Mouse (Mus musculus) cerebellum, adult 2 months (tissue): Measurements from ENCODE around the gene Lin37.

Source experiments
- CTCF ChIP-seq: fragments of 200-500 bp; IDR thresholded peaks from 2 replicates; pipeline ENCODE4 v1.5.1; 2011; ENCODE audit warnings: low read depth, mild to moderate bottlenecking, control low read depth, low read length, moderate library complexity, borderline replicate concordance; ENCODE audit not compliant: insufficient read depth
- POLR2A ChIP-seq: fragments of 200-500 bp; IDR thresholded peaks from 2 replicates; pipeline ENCODE4 v1.6.1; 2011; ENCODE audit warnings: low read length, control low read depth, borderline replicate concordance; ENCODE audit not compliant: insufficient read depth

- TF ChIP-seq CTCF: no peak
- TF ChIP-seq POLR2A: no peak
These were observed 4.3 kb upstream of the Lin37 start for GRCm38 (mm10) chr7:30563906-30564280.
